Mouse (Mus musculus): ENCODE results near the gene Fto. TPM values are rescaled to one million over a fixed set of nuclear protein-coding genes. Genes with fewer than 3 reads are reported as not detected.

Gene Fto
- total and polyA plus RNA-seq, 3 experiments: 8.4 to 43.2 (median 15.7) TPM

GRCm38 (mm10) chr8:91405099-91405498 lies 91.8 kb downstream of the Fto start:
- no peak for DNase-seq (ENCODE audit: extremely low read depth)
- Histone ChIP-seq H3K79me2 (replicated peaks; ENCODE audit: control insufficient read depth, extremely low read depth, insufficient read depth, poor library complexity, severe bottlenecking) (no peaks in the 10 kb centered on the region), H3K9me3 (replicated peaks; ENCODE audit: low read length) (no peaks in the 10 kb centered on the region), H3K4me1 (ENCODE audit: control insufficient read depth in 1 of 2, insufficient read depth in 2 of 2) (no peaks in the 10 kb centered on the region), H3K4me2 (ENCODE audit: insufficient read depth, low read depth, poor library complexity, severe bottlenecking) (no peak overlapping the region), H3K27me3 (replicated peaks) (no peaks in the 10 kb centered on the region), H3K27ac (ENCODE audit: insufficient read depth, low read depth) (no peak overlapping the region), H3K9ac (ENCODE audit: insufficient read depth, low read depth) (no peak overlapping the region), H3K36me3 (replicated peaks in 1 of 2; ENCODE audit: control insufficient read depth in 1 of 2, insufficient read depth in 1 of 2, low read length in 1 of 2) (peaks cover 15 to 79% of the 10 kb centered on the region in 2 experiments), H3K4me3 (replicated peaks in 1 of 3; ENCODE audit: low read depth in 2 of 3, low read length in 2 of 3, poor library complexity in 1 of 3) (no peak overlapping the region)
- dilution Hi-C loops (cut with MboI; ENCODE audit: extremely low pct_ligation_motif_present, extremely low pct_unique_long_range_greater_than_20kb, low sequenced_read_pairs) (no loop called here), in situ Hi-C loops (cut with MboI; ENCODE audit: low pct_ligation_motif_present, low pct_unique_long_range_greater_than_20kb, low sequenced_read_pairs) (no loop called here)
- TF ChIP-seq MEF2A (IDR thresholded peaks at IDR 0.05; ENCODE audit: borderline replicate concordance, low read depth, low read length) (no peak), ZNF384 (IDR thresholded peaks at IDR 0.05; ENCODE audit: low read depth, low read length) (no peak), E2F4 (IDR thresholded peaks at IDR 0.05; ENCODE audit: insufficient replicate concordance, low read depth, low read length) (no peak), KAT2A (IDR thresholded peaks at IDR 0.05; ENCODE audit: insufficient replicate concordance, low read length) (no peak), CHD2 (IDR thresholded peaks at IDR 0.05; ENCODE audit: low read length) (no peak), NELFE (IDR thresholded peaks at IDR 0.05; ENCODE audit: low read depth, low read length) (no peak), JUND (conservative IDR thresholded peaks at IDR 0.05; ENCODE audit: low read depth, low read length) (no peak), RAD21 (IDR thresholded peaks at IDR 0.05; ENCODE audit: low read depth, low read length) (no peak)

- Histone ChIP-seq H3K4me2 (ENCODE audit: insufficient read depth, low read depth, poor library complexity, severe bottlenecking) (no peak overlapping the region), H3K9ac (ENCODE audit: insufficient read depth, low read depth) (no peak overlapping the region), H3K27me3 (replicated peaks) (no peaks in the 10 kb centered on the region), H3K9me3 (replicated peaks; ENCODE audit: low read length) (no peaks in the 10 kb centered on the region), H3K79me2 (replicated peaks; ENCODE audit: control insufficient read depth, extremely low read depth, insufficient read depth, poor library complexity, severe bottlenecking) (no peaks in the 10 kb centered on the region), H3K4me1 (ENCODE audit: control insufficient read depth in 1 of 2, insufficient read depth in 2 of 2) (no peaks in the 10 kb centered on the region), H3K36me3 (replicated peaks in 1 of 2; ENCODE audit: control insufficient read depth in 1 of 2, insufficient read depth in 1 of 2, low read length in 1 of 2) (peaks cover 16 to 85% of the 10 kb centered on the region in 2 experiments), H3K27ac (ENCODE audit: insufficient read depth, low read depth) (no peak overlapping the region), H3K4me3 (replicated peaks in 1 of 3; ENCODE audit: low read depth in 2 of 3, low read length in 2 of 3, poor library complexity in 1 of 3) (no peak overlapping the region)
- in situ Hi-C loops (cut with MboI; ENCODE audit: low pct_ligation_motif_present, low pct_unique_long_range_greater_than_20kb, low sequenced_read_pairs) (no loop called here), dilution Hi-C loops (cut with MboI; ENCODE audit: extremely low pct_ligation_motif_present, extremely low pct_unique_long_range_greater_than_20kb, low sequenced_read_pairs) (no loop called here)
- TF ChIP-seq UBTF (IDR thresholded peaks at IDR 0.05; ENCODE audit: low read depth, low read length): no peak
- TF ChIP-seq NELFE (IDR thresholded peaks at IDR 0.05; ENCODE audit: low read depth, low read length): no peak
- DNase-seq (ENCODE audit: extremely low read depth): no peak
These were observed 93.4 kb downstream of the Fto start for GRCm38 (mm10) chr8:91406624-91407290.

GRCm38 (mm10) chr8:91407880-91408279 lies 94.6 kb downstream of the Fto start:
- no peak for TF ChIP-seq CHD2 (IDR thresholded peaks at IDR 0.05; ENCODE audit: low read length)
- no peak for TF ChIP-seq PAX5 (IDR thresholded peaks at IDR 0.05; ENCODE audit: low read length)
- no peak for TF ChIP-seq TBP (conservative IDR thresholded peaks at IDR 0.05; ENCODE audit: low read depth, low read length)
- TF ChIP-seq BHLHE40 (IDR thresholded peaks at IDR 0.05; ENCODE audit: low read depth, low read length): no peak
- dilution Hi-C loops (cut with MboI; ENCODE audit: extremely low pct_ligation_motif_present, extremely low pct_unique_long_range_greater_than_20kb, low sequenced_read_pairs): no loop called here
- Histone ChIP-seq H3K4me3 (replicated peaks in 1 of 3; ENCODE audit: low read depth in 2 of 3, low read length in 2 of 3, poor library complexity in 1 of 3) (no peak overlapping the region), H3K4me2 (ENCODE audit: insufficient read depth, low read depth, poor library complexity, severe bottlenecking) (no peak overlapping the region), H3K4me1 (ENCODE audit: control insufficient read depth in 1 of 2, insufficient read depth in 2 of 2) (no peaks in the 10 kb centered on the region), H3K79me2 (replicated peaks; ENCODE audit: control insufficient read depth, extremely low read depth, insufficient read depth, poor library complexity, severe bottlenecking) (no peaks in the 10 kb centered on the region), H3K9ac (ENCODE audit: insufficient read depth, low read depth) (no peak overlapping the region), H3K36me3 (replicated peaks in 1 of 2; ENCODE audit: control insufficient read depth in 1 of 2, insufficient read depth in 1 of 2, low read length in 1 of 2) (peaks cover 16 to 85% of the 10 kb centered on the region in 2 experiments), H3K27me3 (replicated peaks) (no peaks in the 10 kb centered on the region), H3K9me3 (replicated peaks; ENCODE audit: low read length) (no peaks in the 10 kb centered on the region), H3K27ac (ENCODE audit: insufficient read depth, low read depth) (no peak overlapping the region)
- in situ Hi-C loops (cut with MboI; ENCODE audit: low pct_ligation_motif_present, low pct_unique_long_range_greater_than_20kb, low sequenced_read_pairs): no loop called here
- DNase-seq (ENCODE audit: extremely low read depth): no peak

All from CH12.LX (cell line).